Mouse (Mus musculus) spleen, adult 2 months (tissue): ENCODE results near the gene Mettl24.

Experiments used
- CTCF ChIP-seq: fragments of 200-500 bp; IDR thresholded peaks from 2 replicates; pipeline ENCODE4 v1.5.1; 2011; ENCODE audit warnings: mild to moderate bottlenecking, inconsistent platforms; ENCODE audit not compliant: insufficient read depth, insufficient read length, insufficient replicate concordance; ENCODE audit errors: extremely low read depth
- POLR2A ChIP-seq: fragments of 200-500 bp; IDR thresholded peaks from 2 replicates; pipeline ENCODE4 v1.6.1; 2011; ENCODE audit warnings: low read depth, low read length, inconsistent platforms

DNA sequence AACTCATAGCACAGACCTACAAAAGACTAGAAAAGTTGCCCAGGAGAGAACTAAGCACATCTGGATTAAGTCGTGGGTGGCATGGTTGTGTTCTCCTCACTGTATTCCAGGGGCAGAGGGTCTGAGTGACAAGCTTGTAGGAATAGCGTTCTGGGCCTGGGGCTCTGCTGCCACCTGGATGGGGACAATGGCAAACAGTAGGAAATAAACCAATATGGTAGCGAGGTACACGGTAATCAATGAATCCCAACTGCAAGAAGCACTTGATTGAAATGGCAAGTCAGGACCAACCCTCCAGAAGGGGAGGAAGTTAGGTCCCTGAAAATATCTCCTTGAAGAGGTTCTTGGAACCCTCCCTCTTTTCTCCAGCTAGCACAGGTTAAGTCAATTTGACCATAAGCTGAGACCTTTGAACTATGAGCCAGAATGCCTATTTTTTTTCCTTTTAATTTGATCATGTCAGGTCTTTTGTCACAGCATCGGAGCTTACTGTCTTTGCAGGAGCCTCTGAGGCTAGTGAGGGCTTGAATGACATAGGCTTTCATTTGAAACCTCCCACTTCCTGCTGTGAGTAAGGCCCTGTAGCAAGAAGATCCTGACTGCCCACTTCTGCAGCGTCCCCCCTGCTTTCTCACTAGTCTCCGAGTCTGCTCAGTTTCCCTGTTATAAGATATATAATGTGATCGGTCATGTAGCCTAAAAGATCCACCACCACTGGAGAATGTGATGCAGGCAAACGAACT is 78.1 kb downstream of the Mettl24 start:
- TF ChIP-seq CTCF: no peak
- TF ChIP-seq POLR2A: no peak
